Mouse (Mus musculus) Patski (cell line): ENCODE measurements around the gene Thada. TPM values are rescaled to one million over a fixed set of nuclear protein-coding genes. Genes with fewer than 3 reads are reported as not detected.

ENCODE experiments used
- ATAC-seq: fragments of 100-300 bp; one replicate; pipeline ENCODE4 v1.8.0; 2021
- CTCF ChIA-PET: fragments of 350-600 bp; sonication (Branson Sonifier 250); formaldehyde crosslinking; loops from one replicate; lab custom pipeline; 2022; ENCODE audit warnings: inconsistent platforms; lab: Charles Lee
- POLR2A ChIA-PET: fragments of 350-600 bp; sonication (Branson Sonifier 250); formaldehyde crosslinking; loops from one replicate; lab custom pipeline; 2022; ENCODE audit warnings: antibody characterized with exemption, inconsistent platforms; lab: Charles Lee
- DNase-seq: peaks from one replicate; pipeline ENCODE4 v3.0.0-alpha.2; 2011; ENCODE audit warnings: low read depth, low spot score
- H3K27me3 ChIP-seq: fragments of 371-371 bp; one replicate; pipeline ENCODE4 v1.5.1; 2021
- CTCF ChIP-seq: fragments of 100-300 bp; IDR thresholded peaks from one replicate; pipeline ENCODE4 v1.5.1; 2021
- in situ Hi-C: fragments of 300-500 bp; cut with MboI; formaldehyde crosslinking; loops from 3 replicates; pipeline ENCODE4 v1.11.1; 2018; ENCODE audit warnings: low pct_unique_long_range_greater_than_20kb, mixed read lengths
- polyA plus RNA-seq: library from polyadenylated mRNA; unstranded; gene quantifications from one replicate; pipeline ENCODE4 v1.2.3, GENCODE M21; 2021

Gene Thada
- polyA plus RNA-seq, 1 experiment from 2014 or later = 16.3 TPM

DNA sequence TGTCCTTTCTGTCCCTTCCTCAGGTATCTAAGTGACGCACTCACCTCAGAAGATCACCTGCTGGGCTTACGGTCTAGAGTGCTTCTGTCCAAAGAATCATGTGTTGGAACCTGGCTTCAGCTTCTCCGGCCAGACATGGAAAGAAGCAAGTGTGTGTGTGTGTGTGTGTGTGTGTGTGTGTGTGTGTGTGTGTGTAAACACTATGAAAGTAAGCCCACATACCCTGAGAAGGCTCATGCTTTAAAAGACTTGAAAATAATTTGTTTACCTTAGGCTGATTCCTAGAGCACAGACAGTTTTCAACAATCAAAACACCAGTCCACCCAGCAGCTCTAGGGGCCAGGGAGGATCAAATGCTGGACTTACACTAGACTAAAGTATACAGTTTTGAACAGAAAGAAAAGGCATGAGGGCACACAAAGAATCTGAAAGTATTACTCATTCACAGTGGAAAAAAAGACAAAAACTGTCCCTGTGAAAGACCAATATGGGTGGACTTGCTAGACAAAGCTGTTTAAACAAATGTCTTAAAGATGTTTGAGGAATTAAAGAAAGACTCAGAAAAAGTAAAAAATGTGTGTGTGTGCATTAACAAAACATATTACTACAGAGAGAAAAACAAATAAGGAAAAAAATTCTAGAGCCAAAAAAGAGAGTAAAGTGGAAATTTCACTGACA is 112.6 kb downstream of the Thada start:
- DNase-seq = no peak
- in situ Hi-C loops = no loop called here
- CTCF ChIA-PET = interaction anchor here (0.7 to 1.7 kb wide), 2 partner anchors 8 to 9 kb away, joined by 3 to 5 read pairs; no protein-coding TSS in a partner anchor
- no peak for TF ChIP-seq CTCF
- no peaks in the 10 kb centered on the region for H3K27me3 ChIP-seq
- POLR2A ChIA-PET = interaction anchor here (1.4 kb wide), 1 partner anchor 10 kb away, joined by 3 read pairs; no protein-coding TSS in a partner anchor
- no peak for ATAC-seq

DNA sequence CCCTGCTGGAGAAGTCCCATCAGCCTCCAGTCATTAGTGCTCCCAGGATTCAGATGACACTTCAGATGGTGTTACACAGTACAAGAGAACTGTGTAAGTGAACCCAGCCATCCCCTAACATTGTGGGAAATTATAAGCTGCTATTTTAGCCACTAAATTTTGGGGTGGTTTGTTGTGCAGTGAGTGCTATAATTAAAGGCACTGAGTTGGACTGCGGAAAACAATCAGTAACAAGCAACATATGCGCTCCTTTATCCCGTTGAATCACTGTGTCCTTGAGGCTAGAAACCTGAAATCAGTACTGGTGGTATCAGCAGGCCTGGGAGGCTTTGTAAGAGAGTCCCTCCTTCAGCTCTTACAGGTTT is 113.2 kb downstream of the Thada start:
- DNase-seq (no peak), ATAC-seq (no peak)
- ChIA-PET CTCF (interaction anchor here (0.7 to 1.7 kb wide), 2 partner anchors 9 to 10 kb away, joined by 3 to 5 read pairs; no protein-coding TSS in a partner anchor), POLR2A (no interaction called here)
- TF ChIP-seq CTCF = no peak
- in situ Hi-C loops = no loop called here
- H3K27me3 ChIP-seq = no peaks in the 10 kb centered on the region

DNA sequence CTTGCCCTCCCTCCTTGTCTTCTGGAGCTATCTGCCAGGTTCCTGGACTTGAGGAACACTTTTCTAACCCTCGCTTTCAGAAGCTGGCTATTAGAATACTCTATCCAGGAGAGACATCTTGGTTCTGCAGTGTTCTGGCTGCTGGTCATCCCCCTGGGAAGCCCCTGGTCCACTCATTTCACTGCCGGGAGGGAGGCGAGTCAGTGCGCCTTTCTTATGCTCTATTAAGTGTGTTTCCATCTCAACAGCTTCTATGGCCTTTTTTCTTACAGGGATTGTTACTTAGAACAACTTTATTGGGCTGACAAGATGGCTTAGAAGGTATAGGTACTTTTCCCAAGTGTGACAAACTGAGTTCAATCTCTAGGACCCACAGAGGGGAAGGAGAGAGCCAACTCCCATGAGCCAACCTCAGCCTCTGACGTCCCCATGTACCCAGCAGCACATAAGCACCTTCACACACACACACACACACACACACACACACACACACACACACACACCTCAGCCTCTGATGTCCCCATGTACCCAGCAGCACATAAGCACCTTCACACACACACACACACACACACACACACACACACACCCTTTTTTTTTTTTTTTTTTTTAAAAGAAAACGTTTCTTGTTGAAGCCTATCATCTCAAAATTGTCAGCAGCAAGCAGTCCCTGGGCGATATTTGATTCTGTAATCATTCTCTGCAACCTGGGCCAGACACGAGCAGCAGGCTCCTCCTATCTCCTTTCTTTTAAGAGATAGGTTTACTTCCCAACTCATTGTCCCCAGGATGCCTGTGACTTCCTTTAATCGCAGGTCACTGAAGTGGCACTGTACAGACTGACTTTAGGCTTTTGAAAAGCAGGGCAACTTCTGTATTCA is 113.9 kb downstream of the Thada start:
- DNase-seq = no peak
- ChIA-PET POLR2A (no interaction called here), CTCF (interaction anchor here (1.7 kb wide), 1 partner anchor 11 kb away, joined by 5 read pairs; no protein-coding TSS in a partner anchor)
- ATAC-seq = no peak
- in situ Hi-C loops = no loop called here
- TF ChIP-seq CTCF = no peak
- H3K27me3 ChIP-seq = no peaks in the 10 kb centered on the region

DNA sequence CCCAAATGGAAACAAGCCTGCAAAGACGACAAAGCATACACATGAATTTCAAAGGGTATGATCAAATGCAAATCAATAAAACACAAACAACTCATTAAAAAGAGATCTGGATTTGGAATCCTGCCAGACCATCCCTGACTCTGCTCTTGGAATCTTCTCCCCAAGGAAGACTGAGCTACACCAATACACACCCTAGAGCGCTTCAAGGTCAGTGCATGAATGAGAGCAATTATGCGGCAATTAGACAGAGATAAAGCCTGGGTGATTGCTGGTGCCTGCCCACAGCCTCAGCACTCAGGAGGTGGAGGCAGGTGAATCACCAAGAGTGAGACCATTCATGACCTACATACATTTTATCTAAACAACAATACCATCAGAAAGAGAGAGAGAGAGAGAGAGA is 114.7 kb downstream of the Thada start:
- ChIA-PET POLR2A (no interaction called here), CTCF (no interaction called here)
- H3K27me3 ChIP-seq = no peaks in the 10 kb centered on the region
- in situ Hi-C loops = no loop called here
- DNase-seq (no peak), ATAC-seq (no peak)
- TF ChIP-seq CTCF = no peak

DNA sequence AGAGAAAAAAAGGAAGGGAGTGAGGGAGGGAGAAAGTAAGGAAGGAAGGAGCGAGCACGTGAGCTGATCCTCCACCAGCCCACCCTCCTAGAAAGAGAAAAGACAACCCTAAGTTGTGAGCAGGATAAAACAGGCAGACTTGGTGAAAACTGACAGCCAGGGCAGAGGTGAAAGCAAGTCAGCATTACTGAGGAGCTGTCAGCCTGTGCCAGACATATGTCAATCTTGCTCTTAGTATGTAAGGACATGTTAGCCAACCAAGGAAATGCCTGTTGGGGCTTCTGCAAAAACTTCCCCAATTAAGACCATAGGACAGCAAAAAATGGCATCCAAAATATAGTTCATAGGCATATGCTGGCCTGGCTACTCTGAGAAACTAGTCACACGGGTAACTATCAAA is 117.1 kb downstream of the Thada start:
- in situ Hi-C loops = no loop called here
- TF ChIP-seq CTCF = no peak
- no peaks in the 10 kb centered on the region for H3K27me3 ChIP-seq
- ATAC-seq (no peak), DNase-seq (no peak)
- CTCF ChIA-PET = no interaction called here
- POLR2A ChIA-PET = no interaction called here

DNA sequence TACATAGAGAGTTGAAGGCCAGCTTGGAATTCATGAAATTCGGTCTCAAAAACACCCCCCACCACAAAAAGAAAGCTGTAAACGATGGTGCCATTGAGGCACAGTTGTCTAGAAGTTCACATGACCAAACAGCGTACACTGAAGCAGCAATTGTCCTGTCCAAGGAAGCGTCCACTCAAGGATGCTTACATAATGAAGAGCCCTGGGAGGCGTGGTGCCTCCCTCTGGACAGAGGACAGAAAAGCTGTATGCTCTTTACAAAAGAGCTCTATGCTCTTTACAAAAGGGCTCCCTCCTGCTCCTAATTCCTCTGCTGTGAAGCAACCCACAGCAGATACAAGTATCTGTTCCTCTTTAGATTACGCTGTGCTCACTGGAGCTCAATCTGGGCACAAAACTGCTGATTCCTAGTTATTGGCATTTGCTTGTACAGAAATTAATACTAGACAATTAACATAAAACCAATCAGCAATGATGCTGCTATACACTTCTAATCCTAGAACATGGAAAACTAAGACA is 123.6 kb downstream of the Thada start:
- ATAC-seq (no peak), DNase-seq (no peak)
- in situ Hi-C loops = no loop called here
- H3K27me3 ChIP-seq = no peaks in the 10 kb centered on the region
- TF ChIP-seq CTCF = no peak
- CTCF ChIA-PET = no interaction called here
- POLR2A ChIA-PET = no interaction called here

DNA sequence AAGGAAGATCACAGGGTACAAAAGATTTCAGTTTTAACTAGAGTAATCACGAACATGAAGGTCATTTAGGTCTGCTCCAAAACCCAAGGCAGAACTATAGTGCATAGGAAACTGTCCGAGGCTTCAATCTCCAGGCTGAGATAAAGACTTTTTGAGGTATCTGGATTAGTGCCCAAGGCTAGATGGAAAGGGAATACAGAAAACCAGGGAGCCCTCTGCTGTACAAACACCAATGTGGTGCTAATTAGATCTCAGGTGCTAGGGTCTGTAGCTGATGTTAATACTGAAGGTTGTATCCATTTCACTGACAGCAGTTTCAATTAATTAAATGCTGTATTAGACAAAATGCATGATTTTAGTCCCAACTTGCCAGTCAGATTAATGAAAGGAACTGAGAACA is 124.3 kb downstream of the Thada start:
- no peak for DNase-seq
- ChIA-PET POLR2A (no interaction called here), CTCF (no interaction called here)
- ATAC-seq = no peak
- in situ Hi-C loops = no loop called here
- TF ChIP-seq CTCF = no peak
- no peaks in the 10 kb centered on the region for H3K27me3 ChIP-seq

DNA sequence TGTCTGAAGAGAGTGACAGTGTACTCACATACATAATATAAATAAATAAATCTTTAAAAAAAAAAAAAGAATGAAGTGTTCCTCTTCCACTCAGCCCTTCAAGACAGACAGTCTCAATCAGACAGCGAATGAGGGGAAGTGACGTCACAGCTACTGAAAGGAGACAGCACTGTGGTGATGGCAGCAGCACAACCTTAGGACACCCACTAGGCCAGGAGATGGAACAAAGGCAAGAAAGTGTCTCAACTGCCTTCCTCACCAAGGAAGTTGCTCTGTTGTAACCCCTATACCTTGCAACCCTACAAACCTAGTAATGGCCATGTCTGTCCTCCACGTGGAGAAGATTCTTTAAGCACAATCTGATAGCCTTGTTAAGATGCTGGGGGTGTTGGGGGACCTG is 125.4 kb downstream of the Thada start:
- POLR2A ChIA-PET = no interaction called here
- no peak for ATAC-seq
- no peak for TF ChIP-seq CTCF

DNA sequence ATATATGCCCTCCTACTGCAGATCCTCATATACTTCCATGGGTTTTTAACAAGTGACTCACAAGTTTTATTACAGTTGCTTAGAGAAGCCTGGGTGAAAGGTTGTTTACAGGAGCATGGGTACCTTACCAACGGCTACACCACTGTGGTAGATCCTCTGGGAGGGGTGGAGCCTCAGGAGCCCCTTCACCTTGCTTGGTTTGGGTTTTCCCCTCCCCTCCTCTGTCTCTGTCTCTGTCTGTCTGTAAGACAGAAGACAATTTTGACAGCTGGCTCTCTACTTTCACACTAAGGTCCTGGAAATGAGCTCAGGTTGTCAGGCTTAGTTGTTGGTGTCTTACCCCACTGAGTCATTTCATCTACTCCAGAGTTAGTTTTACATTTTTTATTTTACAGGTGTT is 130.0 kb downstream of the Thada start:
- ChIA-PET POLR2A (no interaction called here), CTCF (no interaction called here)
- in situ Hi-C loops = no loop called here
- no peak for ATAC-seq
- DNase-seq = no peak
- no peak for TF ChIP-seq CTCF
- no peaks in the 10 kb centered on the region for H3K27me3 ChIP-seq

More for the DNA sequence above, 125.4 kb downstream of the Thada start:
- DNase-seq = no peak
- in situ Hi-C loops = no loop called here
- CTCF ChIA-PET = no interaction called here
- no peaks in the 10 kb centered on the region for H3K27me3 ChIP-seq

DNA sequence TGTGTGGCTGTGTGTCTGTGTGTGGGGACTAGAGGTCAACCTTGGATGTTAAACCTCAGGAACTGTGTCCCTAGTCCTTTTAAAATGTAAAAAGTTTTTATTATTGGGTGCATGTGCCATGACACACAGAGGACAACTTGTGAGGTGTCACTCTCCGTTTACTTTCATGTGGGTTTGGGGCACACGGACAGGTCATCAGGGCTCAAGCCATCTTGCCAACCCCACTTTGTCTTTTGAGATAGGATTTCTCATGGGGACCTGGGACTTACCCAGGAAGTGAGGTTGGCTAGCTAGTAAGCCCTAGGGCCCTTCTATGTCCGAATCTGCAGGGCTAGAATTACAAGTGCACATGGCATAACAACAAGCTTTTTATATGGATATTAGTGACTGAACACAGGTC is 130.9 kb downstream of the Thada start:
- CTCF ChIA-PET = no interaction called here
- in situ Hi-C loops = no loop called here
- no peak for DNase-seq
- TF ChIP-seq CTCF = no peak
- POLR2A ChIA-PET = interaction anchor here (0.7 to 0.8 kb wide), 2 partner anchors 11 to 30 kb away, joined by 3 read pairs; no protein-coding TSS in a partner anchor
- no peaks in the 10 kb centered on the region for H3K27me3 ChIP-seq
- ATAC-seq = no peak
